Mouse (Mus musculus) limb, embryonic 14.5 days (tissue): ENCODE data around the gene Nkiras2. TPM values are rescaled to one million over a fixed set of nuclear protein-coding genes. Genes with fewer than 3 reads are reported as not detected.

Experiments
- ATAC-seq: fragments of 200-750 bp; cut with Nextera tagmentation; 2 replicates; pipeline ENCODE4 v1.8.0; 2017; ENCODE audit warnings: low read depth, moderate number of reproducible peaks, moderate TSS enrichment; ENCODE audit not compliant: low FRiP score
- DNase-seq: peaks from one replicate; pipeline ENCODE4 v3.0.0-alpha.2; 2015; ENCODE audit warnings: low spot score
- H3K27ac ChIP-seq: fragments of 300-500 bp; sonication (generic); replicated peaks from 2 replicates; pipeline ENCODE4 v1.5.1; 2014; ENCODE audit warnings: low read depth, mild to moderate bottlenecking, low read length, moderate library complexity, mixed read lengths
- H3K27me3 ChIP-seq: fragments of 300-500 bp; sonication (generic); 2 replicates; pipeline ENCODE4 v1.6.1; 2014; ENCODE audit warnings: low read length, mixed read lengths; ENCODE audit not compliant: control insufficient read depth, insufficient read depth
- H3K36me3 ChIP-seq: fragments of 300-500 bp; sonication (generic); 2 replicates; pipeline ENCODE4 v1.6.1; 2014; ENCODE audit warnings: mild to moderate bottlenecking, low read length, moderate library complexity, mixed read lengths; ENCODE audit not compliant: control insufficient read depth, insufficient read depth
- H3K4me1 ChIP-seq: fragments of 300-500 bp; sonication (generic); 2 replicates; pipeline ENCODE4 v1.6.1; 2014; ENCODE audit warnings: antibody characterized with exemption, low read length, mixed read lengths; ENCODE audit not compliant: control insufficient read depth, insufficient read depth
- H3K4me2 ChIP-seq: fragments of 300-500 bp; sonication (generic); replicated peaks from 2 replicates; pipeline ENCODE4 v1.6.1; 2014; ENCODE audit warnings: low read depth, mild to moderate bottlenecking, low read length, moderate library complexity; ENCODE audit not compliant: severe bottlenecking
- H3K4me3 ChIP-seq: fragments of 300-500 bp; sonication (generic); replicated peaks from 2 replicates; pipeline ENCODE4 v1.5.1; 2014; ENCODE audit warnings: low read length
- H3K9ac ChIP-seq: fragments of 300-500 bp; sonication (generic); 2 replicates; pipeline ENCODE4 v1.6.1; 2014; ENCODE audit warnings: mild to moderate bottlenecking, low read depth, low read length, moderate library complexity; ENCODE audit not compliant: severe bottlenecking
- H3K9me3 ChIP-seq: fragments of 300-500 bp; sonication (generic); 2 replicates; pipeline ENCODE4 v1.6.1; 2016; ENCODE audit warnings: low read length; ENCODE audit not compliant: control insufficient read depth
- POLR2A ChIP-seq: fragments of 200-500 bp; IDR thresholded peaks from 2 replicates; pipeline ENCODE4 v1.8.0; 2012; ENCODE audit warnings: inconsistent platforms, mild to moderate bottlenecking, moderate library complexity, borderline replicate concordance; ENCODE audit not compliant: insufficient read depth, insufficient read length; ENCODE audit errors: extremely low read depth
- WGBS: fragments of 180-500 bp; shearing (Covaris S2); extraction: QIAGEN DNeasy Blood & Tissue Kit; methylation state at CpG from one replicate; pipeline ENCODE4 v1.1.7; 2014; 5-methylcytosine and 5-hydroxymethylcytosine counted together
- polyA plus RNA-seq, 2 experiments: library from polyadenylated mRNA; depleted of rRNA in 1 of 2; stranded (reverse) in 1 of 2; unstranded in 1 of 2; fragments of >200 nt; fragmentation: Nextera tagmentation in 1 of 2; extraction: Ambion mirVana in 1 of 2; gene quantifications; 2 replicates each; pipeline versions ENCODE4 v1.2.1 to v1.2.3; 2012 to 2014

Gene Nkiras2
- polyA plus RNA-seq, 2 experiments, result 68.7 to 76.4 TPM

DNA sequence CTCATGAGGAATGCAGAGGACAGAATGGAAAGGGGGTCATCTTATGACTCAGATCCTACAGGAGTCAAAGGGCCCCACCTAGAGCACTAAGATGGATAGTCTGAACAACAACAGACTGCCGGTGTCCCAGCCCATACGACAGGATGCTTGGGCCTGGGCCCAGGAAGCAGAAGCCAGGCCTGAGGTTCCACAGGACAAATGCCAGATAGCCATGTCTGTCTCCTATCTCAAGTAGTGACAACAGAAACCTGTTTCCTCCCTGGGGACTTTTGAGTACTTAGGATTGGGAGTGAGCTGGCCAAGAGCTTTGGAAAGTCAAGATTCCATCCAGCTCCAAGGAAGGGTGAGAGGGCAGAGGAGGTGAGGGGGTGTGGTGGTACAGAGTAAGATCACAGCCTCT is 52.9 kb downstream of the Nkiras2 start:
- 59% methylated on average over 2 of the region's 2 CpGs for WGBS
- H3K4me2 ChIP-seq, result no peak overlapping the region
- H3K27me3 ChIP-seq, result peaks cover 6% of the 10 kb centered on the region; the same call in 1 of the 2 replicates
- H3K36me3 ChIP-seq, result no peaks in the 10 kb centered on the region
- TF ChIP-seq POLR2A, result no peak
- no peaks in the 10 kb centered on the region for H3K9me3 ChIP-seq
- ATAC-seq (no peak), DNase-seq (no peak)
- H3K4me1 ChIP-seq, result peaks cover 8% of the 10 kb centered on the region; the same call in 1 of the 2 replicates
- H3K9ac ChIP-seq, result no peak overlapping the region
- no peak overlapping the region for H3K4me3 ChIP-seq
- H3K27ac ChIP-seq, result no peak overlapping the region

DNA sequence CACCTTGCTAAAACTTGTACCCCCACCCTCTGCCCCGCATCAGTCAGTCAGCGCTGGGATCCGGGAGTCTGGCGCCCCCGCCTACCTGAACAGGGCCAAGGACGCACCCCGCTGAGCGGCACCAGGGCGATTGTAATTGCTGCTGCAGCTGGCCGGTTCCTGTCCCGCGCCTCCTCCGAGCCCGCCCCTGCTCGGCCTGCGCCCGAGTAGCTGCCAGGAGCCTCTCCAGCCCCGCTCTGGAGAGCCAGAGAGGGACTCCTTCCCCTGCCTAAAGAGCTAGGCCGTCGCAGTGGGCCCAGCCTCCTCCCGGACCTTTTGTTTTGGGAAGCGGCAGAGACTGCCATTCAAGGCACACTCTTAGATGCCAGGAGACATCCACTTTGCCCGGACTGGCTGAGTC is 54.1 kb downstream of the Nkiras2 start:
- no peak overlapping the region for H3K27ac ChIP-seq
- 0 out of 2 replicates have a peak, but pooled peaks have one; percentile 9 for TF ChIP-seq POLR2A
- no peaks in the 10 kb centered on the region for H3K9me3 ChIP-seq
- peaks cover 6% of the 10 kb centered on the region; the same call in 1 of the 2 replicates for H3K27me3 ChIP-seq
- peak overlapping the region; percentile 50 for H3K9ac ChIP-seq
- DNase-seq (no peak), ATAC-seq (no peak)
- H3K4me3 ChIP-seq, result peak overlapping the region; percentile 18
- peak overlapping the region; percentile 39 for H3K4me2 ChIP-seq
- no peaks in the 10 kb centered on the region for H3K36me3 ChIP-seq
- 5% methylated on average over 23 of the region's 23 CpGs for WGBS
- peaks cover 8% of the 10 kb centered on the region; the same call in 1 of the 2 replicates for H3K4me1 ChIP-seq

Other genes starting within 250 kb of the Nkiras2 start
- 111 and 123 TPM in 2 replicates for gene Jup, start 221.5 kb upstream of the Nkiras2 start, polyA plus RNA-seq (2012; rRNA removed)
- 145 and 159 TPM in 2 replicates for gene Jup, start 221.5 kb upstream of the Nkiras2 start, polyA plus RNA-seq (2014; fragmentation: Nextera tagmentation; extraction: Ambion mirVana)
- gene P3h4, start 204.4 kb upstream of the Nkiras2 start, polyA plus RNA-seq (2012; rRNA removed), result 120 and 160 TPM in 2 replicates
- 92.1 and 95.2 TPM in 2 replicates for gene P3h4, start 204.4 kb upstream of the Nkiras2 start, polyA plus RNA-seq (2014; fragmentation: Nextera tagmentation; extraction: Ambion mirVana)
- 251 and 316 TPM in 2 replicates for gene Fkbp10, start 203.5 kb upstream of the Nkiras2 start, polyA plus RNA-seq (2012; rRNA removed)
- 179 and 187 TPM in 2 replicates for gene Fkbp10, start 203.5 kb upstream of the Nkiras2 start, polyA plus RNA-seq (2014; fragmentation: Nextera tagmentation; extraction: Ambion mirVana)
- gene Nt5c3b, start 177.4 kb upstream of the Nkiras2 start, polyA plus RNA-seq (2012; rRNA removed), result 131 and 140 TPM in 2 replicates
- 138 and 147 TPM in 2 replicates for gene Nt5c3b, start 177.4 kb upstream of the Nkiras2 start, polyA plus RNA-seq (2014; fragmentation: Nextera tagmentation; extraction: Ambion mirVana)
- 1.9 and 2.5 TPM in 2 replicates for gene Klhl10, start 177.3 kb upstream of the Nkiras2 start, polyA plus RNA-seq (2012; rRNA removed)
- 0.74 and 1.0 TPM in 2 replicates for gene Klhl10, start 177.3 kb upstream of the Nkiras2 start, polyA plus RNA-seq (2014; fragmentation: Nextera tagmentation; extraction: Ambion mirVana)
- 5.5 and 5.8 TPM in 2 replicates for gene Klhl11, start 146.5 kb upstream of the Nkiras2 start, polyA plus RNA-seq (2012; rRNA removed)
- gene Klhl11, start 146.5 kb upstream of the Nkiras2 start, polyA plus RNA-seq (2014; fragmentation: Nextera tagmentation; extraction: Ambion mirVana), result 11.5 and 12.5 TPM in 2 replicates
- 108 and 118 TPM in 2 replicates for gene Acly, start 91.2 kb upstream of the Nkiras2 start, polyA plus RNA-seq (2012; rRNA removed)
- 156 and 159 TPM in 2 replicates for gene Acly, start 91.2 kb upstream of the Nkiras2 start, polyA plus RNA-seq (2014; fragmentation: Nextera tagmentation; extraction: Ambion mirVana)
- gene Ttc25, start 73.6 kb upstream of the Nkiras2 start, polyA plus RNA-seq (2012; rRNA removed), result 0.42 and 0.55 TPM in 2 replicates
- gene Ttc25, start 73.6 kb upstream of the Nkiras2 start, polyA plus RNA-seq (2014; fragmentation: Nextera tagmentation; extraction: Ambion mirVana), result 0.14 and 0.40 TPM in 2 replicates
- 15.9 and 17.0 TPM in 2 replicates for gene Cnp, start 44.3 kb upstream of the Nkiras2 start, polyA plus RNA-seq (2012; rRNA removed)
- 21.3 and 26.0 TPM in 2 replicates for gene Cnp, start 44.3 kb upstream of the Nkiras2 start, polyA plus RNA-seq (2014; fragmentation: Nextera tagmentation; extraction: Ambion mirVana)
- gene Dnajc7, start 924 bp downstream of the Nkiras2 start, polyA plus RNA-seq (2012; rRNA removed), result 179 and 225 TPM in 2 replicates
- 73.3 and 74.1 TPM in 2 replicates for gene Dnajc7, start 924 bp downstream of the Nkiras2 start, polyA plus RNA-seq (2014; fragmentation: Nextera tagmentation; extraction: Ambion mirVana)
- gene Zfp385c, start 73.2 kb downstream of the Nkiras2 start, polyA plus RNA-seq (2012; rRNA removed), result 6.4 and 10.0 TPM in 2 replicates
- 0.72 and 1.5 TPM in 2 replicates for gene Zfp385c, start 73.2 kb downstream of the Nkiras2 start, polyA plus RNA-seq (2014; fragmentation: Nextera tagmentation; extraction: Ambion mirVana)
- gene Dhx58, start 85.0 kb downstream of the Nkiras2 start, polyA plus RNA-seq (2012; rRNA removed), result 3.2 and 3.9 TPM in 2 replicates
- 2.2 and 2.3 TPM in 2 replicates for gene Dhx58, start 85.0 kb downstream of the Nkiras2 start, polyA plus RNA-seq (2014; fragmentation: Nextera tagmentation; extraction: Ambion mirVana)
- gene Kat2a, start 93.2 kb downstream of the Nkiras2 start, polyA plus RNA-seq (2012; rRNA removed), result 70.8 and 78.1 TPM in 2 replicates
- gene Kat2a, start 93.2 kb downstream of the Nkiras2 start, polyA plus RNA-seq (2014; fragmentation: Nextera tagmentation; extraction: Ambion mirVana), result 55.8 and 57.4 TPM in 2 replicates
- not detected in 2 replicates for gene Hspb9, start 94.6 kb downstream of the Nkiras2 start, polyA plus RNA-seq (2012; rRNA removed)
- 0.77 TPM in 1 of 2 replicates, not detected in the other for gene Hspb9, start 94.6 kb downstream of the Nkiras2 start, polyA plus RNA-seq (2014; fragmentation: Nextera tagmentation; extraction: Ambion mirVana)
- 188 and 227 TPM in 2 replicates for gene Rab5c, start 119.0 kb downstream of the Nkiras2 start, polyA plus RNA-seq (2012; rRNA removed)
- gene Rab5c, start 119.0 kb downstream of the Nkiras2 start, polyA plus RNA-seq (2014; fragmentation: Nextera tagmentation; extraction: Ambion mirVana), result 73.2 and 75.1 TPM in 2 replicates
- 0.09 TPM in 2 replicates for gene Kcnh4, start 140.7 kb downstream of the Nkiras2 start, polyA plus RNA-seq (2012; rRNA removed)
- not detected in 2 replicates for gene Kcnh4, start 140.7 kb downstream of the Nkiras2 start, polyA plus RNA-seq (2014; fragmentation: Nextera tagmentation; extraction: Ambion mirVana)
- not detected in 2 replicates for gene Hcrt, start 143.7 kb downstream of the Nkiras2 start, polyA plus RNA-seq (2012; rRNA removed)
- gene Hcrt, start 143.7 kb downstream of the Nkiras2 start, polyA plus RNA-seq (2014; fragmentation: Nextera tagmentation; extraction: Ambion mirVana), result not detected in 2 replicates
- gene Ghdc, start 151.7 kb downstream of the Nkiras2 start, polyA plus RNA-seq (2012; rRNA removed), result 12.1 and 14.0 TPM in 2 replicates
- gene Ghdc, start 151.7 kb downstream of the Nkiras2 start, polyA plus RNA-seq (2014; fragmentation: Nextera tagmentation; extraction: Ambion mirVana), result 3.7 and 5.7 TPM in 2 replicates
- 24.4 and 27.0 TPM in 2 replicates for gene Stat5b, start 231.5 kb downstream of the Nkiras2 start, polyA plus RNA-seq (2012; rRNA removed)
- 21.9 and 22.1 TPM in 2 replicates for gene Stat5b, start 231.5 kb downstream of the Nkiras2 start, polyA plus RNA-seq (2014; fragmentation: Nextera tagmentation; extraction: Ambion mirVana)
- gene Stat5a, start 240.1 kb downstream of the Nkiras2 start, polyA plus RNA-seq (2012; rRNA removed), result 8.0 and 11.3 TPM in 2 replicates
- 5.3 and 7.8 TPM in 2 replicates for gene Stat5a, start 240.1 kb downstream of the Nkiras2 start, polyA plus RNA-seq (2014; fragmentation: Nextera tagmentation; extraction: Ambion mirVana)